Comparison of ENCODE assay signal across 24 mouse cellular contexts in genomic region chr14:8660359-8660758, GRCm38 (mm10). TPM values are rescaled to one million over a fixed set of nuclear protein-coding genes. Genes with fewer than 3 reads are reported as not detected.
DNase-seq lines count a peak whose midpoint lies in the region; ATAC-seq lines count a peak whose summit lies in the region.
"Had no signal": no experiment of that assay in that cellular context is flagged by ENCODE, and none has a peak within 500 bp of the region (broad histone marks: within the 10 kb centered on the region; RNA-seq: fewer than 3 reads in every experiment).

No protein-coding gene starts in this region.

- no peak overlapping the region for H3K4me3 ChIP-seq in lung, embryonic 16.5 days (ENCODE audit: low read length)
- H3K4me3 ChIP-seq: embryonic facial prominence, embryonic 10.5 days; embryonic facial prominence, embryonic 12.5 days; forebrain, embryonic 13.5 days; forebrain, embryonic 15.5 days had no signal

- peak; percentile 74 for ATAC-seq in lung, embryonic 16.5 days (ENCODE audit: low read depth)
- ATAC-seq: activated CD4-positive, CD25-positive, alpha-beta regulatory T cell, adult 4 months; CD4-positive, CD25-positive, alpha-beta regulatory T cell, adult 4 months; forebrain, embryonic 13.5 days; forebrain, embryonic 15.5 days; Patski had no signal

- no peak overlapping the region for H3K4me2 ChIP-seq in lung, embryonic 16.5 days (ENCODE audit: low read depth, low read length)
- H3K4me2 ChIP-seq: embryonic facial prominence, embryonic 12.5 days; forebrain, embryonic 13.5 days; forebrain, embryonic 15.5 days had no signal

- no peaks in the 10 kb centered on the region for H3K27me3 ChIP-seq in lung, embryonic 16.5 days (ENCODE audit: control insufficient read depth, insufficient read depth, low read depth, low read length)
- H3K27me3 ChIP-seq: CH12.LX; embryonic facial prominence, embryonic 12.5 days; forebrain, embryonic 13.5 days; forebrain, embryonic 15.5 days had no signal

- H3K9me3 ChIP-seq in lung, embryonic 16.5 days (ENCODE audit: control insufficient read depth, low read length), result no peaks in the 10 kb centered on the region
- H3K9me3 ChIP-seq: embryonic facial prominence, embryonic 10.5 days; embryonic facial prominence, embryonic 12.5 days; forebrain, embryonic 13.5 days; forebrain, embryonic 15.5 days; G1E had no signal

- H3K36me3 ChIP-seq in lung, embryonic 16.5 days (ENCODE audit: control insufficient read depth, insufficient read depth, low read length), result no peaks in the 10 kb centered on the region
- H3K36me3 ChIP-seq: embryonic facial prominence, embryonic 12.5 days; forebrain, embryonic 15.5 days; G1E had no signal

- H3K4me1 ChIP-seq in lung, embryonic 16.5 days (replicated peaks; ENCODE audit: control insufficient read depth, insufficient read depth, low read length), result no peaks in the 10 kb centered on the region; the same call in 1 of the 2 replicates
- H3K4me1 ChIP-seq: embryonic facial prominence, embryonic 12.5 days had no signal

- peak; percentile 58 for DNase-seq in heart, adult 11 months
- DNase-seq in heart, postnatal 25 days (ENCODE audit: low spot score), result no peak
- DNase-seq in lung, postnatal 14 days, result no peak
- peak; percentile 17 for DNase-seq in lung, postnatal 25 days (ENCODE audit: low spot score)
- DNase-seq in urinary bladder, adult 18-20 months (ENCODE audit: low spot score in 2 of 2), result no peak
- DNase-seq: adrenal gland, adult 8-10 months; adrenal gland, postnatal 14 days; adrenal gland, postnatal 36 days; B cell, adult 2 months; cerebellum, adult 11-12 months; cerebellum, adult 2 months; cerebellum, adult 9-10 months; cerebellum, postnatal 10 days; cerebellum, postnatal 25 days had no signal

- H3K9ac ChIP-seq in lung, embryonic 16.5 days (ENCODE audit: low read length), result no peak overlapping the region
- H3K9ac ChIP-seq: embryonic facial prominence, embryonic 12.5 days; forebrain, embryonic 13.5 days; forebrain, embryonic 15.5 days had no signal

- intact Hi-C loops in heart, postnatal 25 days (cut with DNase I), result loop anchor here (5.0 kb wide), 1 partner anchor 43 kb away; no protein-coding TSS in a partner anchor

- no peak overlapping the region for H3K27ac ChIP-seq in lung, embryonic 16.5 days (ENCODE audit: low read length)
- H3K27ac ChIP-seq: embryonic facial prominence, embryonic 10.5 days; embryonic facial prominence, embryonic 12.5 days; forebrain, embryonic 13.5 days; forebrain, embryonic 15.5 days had no signal

RNA-seq across cellular contexts. Expression of gene 4930452B06Rik, which starts 5.7 kb away (rescaled TPM):
- total RNA-seq in heart, postnatal 25 days (2021), result 1 to 10 TPM; 2.1 to 2.3 TPM
- polyA plus RNA-seq in lung, embryonic 16.5 days (2015; fragmentation: Nextera tagmentation; extraction: Ambion mirVana), result 14.9 and 16.0 TPM in 2 replicates
- total RNA-seq: CH12.LX had no signal
- polyA plus RNA-seq: G1E had no signal

Comparison
In these comparisons a context has a peak if more than half of its experiments do, and no peak if none do; other contexts are left out.
1. DNase-seq: peak in heart, adult 11 months (single experiment) and lung, postnatal 25 days (single experiment); none in heart, postnatal 25 days (single experiment), lung, postnatal 14 days (single experiment) and urinary bladder, adult 18-20 months (0 of 2).